Mouse (Mus musculus) CD8-positive naive resting alpha-beta T cell, adult 2 months (primary cell): ENCODE data around the gene Nid2.
A peak's percentile ranks its signal among the peaks of the same experiment; 100 is the strongest.

Experiments used
- DNase-seq, 2 experiments: peaks; one replicate each; pipeline ENCODE4 v3.0.0; 2022; ENCODE audit warnings: low read depth in 2 of 2, low spot score in 2 of 2

Gene Nid2

GRCm38 (mm10) chr14:19777945-19778344 lies 26.9 kb downstream of the Nid2 start:
- no peak for DNase-seq

- no peak for DNase-seq
These were observed 34.9 kb downstream of the Nid2 start for GRCm38 (mm10) chr14:19785797-19786588.

GRCm38 (mm10) chr14:19788443-19788842 lies 37.4 kb downstream of the Nid2 start:
- no peak for DNase-seq

GRCm38 (mm10) chr14:19794881-19795280 lies 43.8 kb downstream of the Nid2 start:
- DNase-seq, result no peak

- no peak for DNase-seq
These were observed 45.7 kb downstream of the Nid2 start for GRCm38 (mm10) chr14:19796541-19797304.

- no peak for DNase-seq
These were observed 49.4 kb downstream of the Nid2 start for GRCm38 (mm10) chr14:19800485-19800884.

GRCm38 (mm10) chr14:19801474-19802215 lies 50.6 kb downstream of the Nid2 start:
- DNase-seq, result no peak

GRCm38 (mm10) chr14:19803222-19803621 lies 52.2 kb downstream of the Nid2 start:
- no peak for DNase-seq

- no peak for DNase-seq
These were observed 52.6 kb downstream of the Nid2 start for GRCm38 (mm10) chr14:19803623-19804022.

- no peak for DNase-seq
These were observed 56.3 kb downstream of the Nid2 start for GRCm38 (mm10) chr14:19807339-19807738.

GRCm38 (mm10) chr14:19807858-19808257 lies 56.8 kb downstream of the Nid2 start:
- DNase-seq, result no peak

GRCm38 (mm10) chr14:19809934-19810333 lies 58.9 kb downstream of the Nid2 start:
- DNase-seq, result no peak

GRCm38 (mm10) chr14:19813061-19813460 lies 62.0 kb downstream of the Nid2 start:
- DNase-seq, result no peak

GRCm38 (mm10) chr14:19817949-19818348 lies 66.9 kb downstream of the Nid2 start:
- peak; percentile 61 to 75 for DNase-seq

- DNase-seq, result no peak
These were observed 70.6 kb downstream of the Nid2 start for GRCm38 (mm10) chr14:19821686-19822085.

GRCm38 (mm10) chr14:19823321-19824142 lies 72.5 kb downstream of the Nid2 start, which contains the start of gene Rtraf:
Gene Rtraf, minus strand, starts transcription at chr14:19823824.
- peak; percentile 82 to 83 for DNase-seq

- no peak for DNase-seq
These were observed 74.4 kb downstream of the Nid2 start for GRCm38 (mm10) chr14:19825481-19825880.

- no peak for DNase-seq
These were observed 85.2 kb downstream of the Nid2 start for GRCm38 (mm10) chr14:19836289-19836688.

GRCm38 (mm10) chr14:19839600-19840332 lies 88.7 kb downstream of the Nid2 start:
- DNase-seq, result peak; percentile 51 to 72

- no peak for DNase-seq
These were observed 102.4 kb downstream of the Nid2 start for GRCm38 (mm10) chr14:19853471-19853870.
